In the genomic region with DNA sequence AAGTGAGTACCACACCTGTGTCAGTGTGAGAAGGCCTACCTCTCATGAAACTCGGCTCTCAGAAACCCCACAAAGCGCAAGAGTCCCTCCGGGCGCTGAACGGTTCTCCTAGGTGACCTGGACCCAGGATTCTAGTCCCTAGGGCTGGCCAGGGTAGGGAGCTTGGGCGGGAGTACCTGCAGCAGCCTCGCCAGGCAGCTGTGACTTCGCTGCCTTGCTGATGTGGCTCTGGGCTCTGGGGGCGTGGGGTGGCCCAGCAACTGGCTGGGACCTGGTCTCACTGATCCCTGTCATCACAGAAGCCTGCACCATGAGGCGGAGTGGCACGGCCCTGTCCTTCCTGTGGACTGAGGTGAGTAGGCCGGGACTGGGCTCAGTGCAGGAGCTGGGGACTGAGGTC, we compare ENCODE assay signal across 23 mouse cellular contexts. TPM values are rescaled to one million over a fixed set of nuclear protein-coding genes. Genes with fewer than 3 reads are reported as not detected.
DNase-seq lines count a peak whose midpoint lies in the region; ATAC-seq lines count a peak whose summit lies in the region.
"Had no signal": no experiment of that assay in that cellular context is flagged by ENCODE, and none has a peak within 500 bp of the region (broad histone marks: within the 10 kb centered on the region; RNA-seq: fewer than 3 reads in every experiment).

No protein-coding gene starts in this region.

- H3K27me3 ChIP-seq in kidney, embryonic 16.5 days (ENCODE audit: insufficient read depth, low read length) = peaks cover 5% of the 10 kb centered on the region; the same call in 1 of the 2 replicates
- H3K27me3 ChIP-seq in liver, embryonic 12.5 days (replicated peaks) = peaks cover 59% of the 10 kb centered on the region
- H3K27me3 ChIP-seq in hindbrain, embryonic 16.5 days (replicated peaks; ENCODE audit: control insufficient read depth, insufficient read depth, low read length) = peaks cover 8% of the 10 kb centered on the region

- ATAC-seq in kidney, embryonic 16.5 days (ENCODE audit: low FRiP score, low TSS enrichment) = peak; percentile 13; the same call in 1 of the 2 replicates
- ATAC-seq in liver, embryonic 12.5 days = 0 out of 2 replicates have a peak, but pooled peaks have one; percentile 1
- no peak for ATAC-seq in hindbrain, embryonic 16.5 days
- ATAC-seq: inflammation-experienced regulatory T-cells, adult 6 months had no signal

- DNase-seq in gastrocnemius, postnatal 10 days = peak; percentile 3
- no peak for DNase-seq in gastrocnemius, postnatal 4 days (ENCODE audit: low spot score in 2 of 2)
- DNase-seq in kidney, adult 11 months = no peak
- DNase-seq in A20 (ENCODE audit: low read depth, low spot score) = peak; percentile 41
- no peak for DNase-seq in adrenal gland, postnatal 4 days (ENCODE audit: low spot score in 2 of 2)
- DNase-seq: B cell, adult 2 months; cerebellum, adult 9-11 months; thymus, postnatal 4 days had no signal

- peaks cover 18% of the 10 kb centered on the region for H3K4me1 ChIP-seq in kidney, embryonic 16.5 days (ENCODE audit: insufficient read depth, low read length)
- H3K4me1 ChIP-seq in liver, embryonic 12.5 days = peaks cover 9% of the 10 kb centered on the region; the same call in 1 of the 2 replicates
- H3K4me1 ChIP-seq in hindbrain, embryonic 16.5 days (ENCODE audit: control insufficient read depth, insufficient read depth, low read depth, low read length) = no peaks in the 10 kb centered on the region
- H3K4me1 ChIP-seq: neural tube, embryonic 15.5 days had no signal

- 62% methylated on average over 12 of the region's 12 CpGs for WGBS in kidney, embryonic 16.5 days
- 64% methylated on average over 12 of the region's 12 CpGs for WGBS in liver, embryonic 12.5 days (ENCODE audit: insufficient replicate concordance)
- 79% methylated on average over 12 of the region's 12 CpGs for WGBS in hindbrain, embryonic 16.5 days

- H3K9me3 ChIP-seq in kidney, embryonic 16.5 days (ENCODE audit: low read length) = no peaks in the 10 kb centered on the region
- no peaks in the 10 kb centered on the region for H3K9me3 ChIP-seq in liver, embryonic 12.5 days (replicated peaks)
- H3K9me3 ChIP-seq in hindbrain, embryonic 16.5 days (ENCODE audit: control insufficient read depth, low read length) = no peaks in the 10 kb centered on the region
- H3K9me3 ChIP-seq: embryonic facial prominence, embryonic 13.5 days; G1E; neural tube, embryonic 15.5 days had no signal

- H3K9ac ChIP-seq in kidney, embryonic 16.5 days (replicated peaks; ENCODE audit: low read length) = peak overlapping the region; percentile 55
- no peak overlapping the region; the same call in 1 of the 2 replicates for H3K9ac ChIP-seq in liver, embryonic 12.5 days
- no peak overlapping the region for H3K9ac ChIP-seq in hindbrain, embryonic 16.5 days (ENCODE audit: low read depth, low read length)
- H3K9ac ChIP-seq: embryonic facial prominence, embryonic 13.5 days; neural tube, embryonic 15.5 days had no signal

- H3K4me2 ChIP-seq in kidney, embryonic 16.5 days (replicated peaks; ENCODE audit: low read depth, low read length) = peak overlapping the region; percentile 35
- no peak overlapping the region for H3K4me2 ChIP-seq in liver, embryonic 12.5 days
- no peak overlapping the region for H3K4me2 ChIP-seq in hindbrain, embryonic 16.5 days (ENCODE audit: low read length)
- H3K4me2 ChIP-seq: embryonic facial prominence, embryonic 13.5 days; midbrain, embryonic 11.5 days; neural tube, embryonic 15.5 days had no signal

- peak overlapping the region; percentile 94 for H3K27ac ChIP-seq in kidney, embryonic 16.5 days (ENCODE audit: low read length)
- peak overlapping the region; percentile 73 for H3K27ac ChIP-seq in liver, embryonic 12.5 days
- no peak overlapping the region for H3K27ac ChIP-seq in hindbrain, embryonic 16.5 days (ENCODE audit: low read depth, low read length)
- H3K27ac ChIP-seq: embryonic facial prominence, embryonic 13.5 days; layer of hippocampus, adult 2 months; neural tube, embryonic 15.5 days had no signal

- peak overlapping the region; percentile 19 for H3K4me3 ChIP-seq in kidney, embryonic 16.5 days (ENCODE audit: low read length)
- H3K4me3 ChIP-seq in liver, embryonic 12.5 days = no peak overlapping the region
- no peak overlapping the region for H3K4me3 ChIP-seq in hindbrain, embryonic 16.5 days (ENCODE audit: low read length)
- H3K4me3 ChIP-seq: embryonic facial prominence, embryonic 13.5 days; layer of hippocampus, adult 2 months; myocyte; neural tube, embryonic 15.5 days had no signal

- no peaks in the 10 kb centered on the region for H3K36me3 ChIP-seq in kidney, embryonic 16.5 days (ENCODE audit: insufficient read depth, low read length)
- no peaks in the 10 kb centered on the region for H3K36me3 ChIP-seq in liver, embryonic 12.5 days
- no peaks in the 10 kb centered on the region for H3K36me3 ChIP-seq in hindbrain, embryonic 16.5 days (ENCODE audit: control insufficient read depth, insufficient read depth, low read length)
- H3K36me3 ChIP-seq: embryonic facial prominence, embryonic 13.5 days; G1E; neural tube, embryonic 15.5 days had no signal

RNA-seq across cellular contexts. Expression of a gene that starts 0.7 kb away (rescaled TPM):
- 1 to 10 TPM; 2.5 to 3.0 TPM for total RNA-seq in gastrocnemius, postnatal 10 days (2021)
- total RNA-seq in gastrocnemius, postnatal 4 days (2021) = 1 to 10 TPM; 1.4 to 1.5 TPM
- 8.8 and 11.6 TPM in 2 replicates for polyA plus RNA-seq in kidney, embryonic 16.5 days (2015; fragmentation: Nextera tagmentation; extraction: Ambion mirVana)
- 0.56 and 0.71 TPM in 2 replicates for polyA plus RNA-seq in liver, embryonic 12.5 days (2016; fragmentation: Nextera tagmentation; extraction: Ambion mirVana)
- 1 to 10 TPM; 2.2 to 5.6 TPM for total RNA-seq in adrenal gland, postnatal 4 days (2021)
- polyA plus RNA-seq in hindbrain, embryonic 16.5 days (2015; fragmentation: Nextera tagmentation; extraction: Ambion mirVana) = 0.19 and 0.42 TPM in 2 replicates

RNA-seq across cellular contexts. Expression of a gene that starts 5.9 kb away (rescaled TPM):
- total RNA-seq in gastrocnemius, postnatal 10 days (2021) = not detected
- not detected for total RNA-seq in gastrocnemius, postnatal 4 days (2021)
- polyA plus RNA-seq in kidney, embryonic 16.5 days (2015; fragmentation: Nextera tagmentation; extraction: Ambion mirVana) = 0.52 and 0.76 TPM in 2 replicates
- not detected in 2 replicates for polyA plus RNA-seq in liver, embryonic 12.5 days (2016; fragmentation: Nextera tagmentation; extraction: Ambion mirVana)
- total RNA-seq in adrenal gland, postnatal 4 days (2021) = not detected
- polyA plus RNA-seq in hindbrain, embryonic 16.5 days (2015; fragmentation: Nextera tagmentation; extraction: Ambion mirVana) = 0.19 TPM in 1 of 2 replicates, not detected in the other
- total RNA-seq: hematopoietic stem cell, adult 5-6 weeks; layer of hippocampus, adult 2 months; left cerebral cortex, postnatal 36 days had no signal
- polyA plus RNA-seq: embryonic facial prominence, embryonic 13.5 days; forebrain, embryonic 11.5 days; heart, embryonic 14.5 days; midbrain, embryonic 11.5 days; neural tube, embryonic 15.5 days had no signal

RNA-seq across cellular contexts. Expression of a gene that starts 21.0 kb away (rescaled TPM):
- not detected for total RNA-seq in gastrocnemius, postnatal 10 days (2021)
- not detected for total RNA-seq in gastrocnemius, postnatal 4 days (2021)
- 0.04 and 0.06 TPM in 2 replicates for polyA plus RNA-seq in kidney, embryonic 16.5 days (2015; fragmentation: Nextera tagmentation; extraction: Ambion mirVana)
- polyA plus RNA-seq in liver, embryonic 12.5 days (2016; fragmentation: Nextera tagmentation; extraction: Ambion mirVana) = not detected in 2 replicates
- total RNA-seq in adrenal gland, postnatal 4 days (2021) = under 1 TPM; 0.14 to 0.25 TPM
- 0.10 TPM in 1 of 2 replicates, not detected in the other for polyA plus RNA-seq in hindbrain, embryonic 16.5 days (2015; fragmentation: Nextera tagmentation; extraction: Ambion mirVana)
- polyA plus RNA-seq: forebrain, embryonic 11.5 days; G1E; heart, embryonic 14.5 days; inflammation-experienced regulatory T-cells, adult 6 months; lung, adult 2 months had no signal

RNA-seq across cellular contexts. Expression of a gene that starts 25.5 kb away (rescaled TPM):
- 100 to 1,000 TPM in 1 of 2 experiments, 10 to 100 TPM in 1; 79.2 to 130 TPM for total RNA-seq in gastrocnemius, postnatal 10 days (2021)
- 100 to 1,000 TPM; 201 to 228 TPM for total RNA-seq in gastrocnemius, postnatal 4 days (2021)
- polyA plus RNA-seq in kidney, embryonic 16.5 days (2015; fragmentation: Nextera tagmentation; extraction: Ambion mirVana) = 42.1 and 47.4 TPM in 2 replicates
- polyA plus RNA-seq in liver, embryonic 12.5 days (2016; fragmentation: Nextera tagmentation; extraction: Ambion mirVana) = 59.5 and 66.8 TPM in 2 replicates
- total RNA-seq in adrenal gland, postnatal 4 days (2021) = 100 to 1,000 TPM; 185 to 195 TPM
- polyA plus RNA-seq in hindbrain, embryonic 16.5 days (2015; fragmentation: Nextera tagmentation; extraction: Ambion mirVana) = 60.0 and 69.0 TPM in 2 replicates

RNA-seq across cellular contexts. Expression of a gene that starts 30.3 kb away (rescaled TPM):
- total RNA-seq in gastrocnemius, postnatal 10 days (2021) = 10 to 100 TPM; 44.6 to 50.4 TPM
- total RNA-seq in gastrocnemius, postnatal 4 days (2021) = 10 to 100 TPM; 41.0 to 44.4 TPM
- 20.9 and 22.0 TPM in 2 replicates for polyA plus RNA-seq in kidney, embryonic 16.5 days (2015; fragmentation: Nextera tagmentation; extraction: Ambion mirVana)
- 3.3 and 3.9 TPM in 2 replicates for polyA plus RNA-seq in liver, embryonic 12.5 days (2016; fragmentation: Nextera tagmentation; extraction: Ambion mirVana)
- 10 to 100 TPM; 58.9 to 59.7 TPM for total RNA-seq in adrenal gland, postnatal 4 days (2021)
- polyA plus RNA-seq in hindbrain, embryonic 16.5 days (2015; fragmentation: Nextera tagmentation; extraction: Ambion mirVana) = 622 and 635 TPM in 2 replicates

Comparison
In these comparisons a context has a peak if more than half of its experiments do, and no peak if none do; other contexts are left out.
1. DNase-seq: peak in gastrocnemius, postnatal 10 days (single experiment) and A20 (single experiment); none in gastrocnemius, postnatal 4 days (0 of 2), kidney, adult 11 months (single experiment) and adrenal gland, postnatal 4 days (0 of 2).